Mouse (Mus musculus): Measurements from ENCODE around the gene Cbs.

The Cbs gene

GRCm38 (mm10) chr17:31636942-31637811, at the start of gene Cbs:
TSS of gene Cbs (minus strand) at chr17:31637238.
- peak; percentile 70 for DNase-seq (ENCODE audit: low spot score)

GRCm38 (mm10) chr17:31686225-31686564, 49.2 kb upstream of the Cbs start:
- DNase-seq (ENCODE audit: low spot score), result peak; percentile 74

- peak; percentile 79 for DNase-seq (ENCODE audit: low spot score)
Observed at GRCm38 (mm10) chr17:31685514-31686224, 48.6 kb upstream of the Cbs start.

- no peak for DNase-seq (ENCODE audit: low spot score)
Observed at GRCm38 (mm10) chr17:31680450-31680849, 43.4 kb upstream of the Cbs start.

GRCm38 (mm10) chr17:31677507-31677906, 40.5 kb upstream of the Cbs start, which contains the start of gene Cryaa:
TSS of gene Cryaa (plus strand) at chr17:31677807.
- DNase-seq (ENCODE audit: low spot score), result no peak

GRCm38 (mm10) chr17:31674426-31674825, 37.4 kb upstream of the Cbs start:
- no peak for DNase-seq (ENCODE audit: low spot score)

- DNase-seq (ENCODE audit: low spot score), result no peak
Observed at GRCm38 (mm10) chr17:31672279-31672678, 35.2 kb upstream of the Cbs start.

- DNase-seq (ENCODE audit: low spot score), result no peak
Observed at GRCm38 (mm10) chr17:31671698-31672097, 34.7 kb upstream of the Cbs start.

GRCm38 (mm10) chr17:31670163-31670562, 33.1 kb upstream of the Cbs start:
- no peak for DNase-seq (ENCODE audit: low spot score)

GRCm38 (mm10) chr17:31668306-31668705, 31.3 kb upstream of the Cbs start:
- no peak for DNase-seq (ENCODE audit: low spot score)

GRCm38 (mm10) chr17:31664760-31665159, 27.7 kb upstream of the Cbs start:
- peak; percentile 63 for DNase-seq (ENCODE audit: low spot score)

GRCm38 (mm10) chr17:31662855-31663254, 25.8 kb upstream of the Cbs start:
- DNase-seq (ENCODE audit: low spot score), result no peak

GRCm38 (mm10) chr17:31660661-31661250, 23.7 kb upstream of the Cbs start:
- no peak for DNase-seq (ENCODE audit: low spot score)

- DNase-seq (ENCODE audit: low spot score), result peak; percentile 98
Observed at GRCm38 (mm10) chr17:31658468-31659185, 21.6 kb upstream of the Cbs start, which contains the start of gene U2af1. TSS of gene U2af1 (minus strand) at chr17:31658892.

GRCm38 (mm10) chr17:31658136-31658467, 21.1 kb upstream of the Cbs start:
- no peak for DNase-seq (ENCODE audit: low spot score)

GRCm38 (mm10) chr17:31657141-31657983, 20.3 kb upstream of the Cbs start:
- no peak for DNase-seq (ENCODE audit: low spot score)

- no peak for DNase-seq (ENCODE audit: low spot score)
Observed at GRCm38 (mm10) chr17:31656682-31657081, 19.6 kb upstream of the Cbs start.

GRCm38 (mm10) chr17:31655366-31655765, 18.3 kb upstream of the Cbs start:
- no peak for DNase-seq (ENCODE audit: low spot score)

GRCm38 (mm10) chr17:31653277-31653676, 16.2 kb upstream of the Cbs start:
- no peak for DNase-seq (ENCODE audit: low spot score)

GRCm38 (mm10) chr17:31652152-31652551, 15.1 kb upstream of the Cbs start:
- no peak for DNase-seq (ENCODE audit: low spot score)

Measured in testis, postnatal 14 days (tissue).